Mouse (Mus musculus): ENCODE data around the gene Nup107. TPM values are rescaled to one million over a fixed set of nuclear protein-coding genes. Genes with fewer than 3 reads are reported as not detected.
A peak's percentile ranks its signal among the peaks of the same experiment; 100 is the strongest.

Gene Nup107
- polyA plus RNA-seq, 1 experiment = 134 TPM

DNA sequence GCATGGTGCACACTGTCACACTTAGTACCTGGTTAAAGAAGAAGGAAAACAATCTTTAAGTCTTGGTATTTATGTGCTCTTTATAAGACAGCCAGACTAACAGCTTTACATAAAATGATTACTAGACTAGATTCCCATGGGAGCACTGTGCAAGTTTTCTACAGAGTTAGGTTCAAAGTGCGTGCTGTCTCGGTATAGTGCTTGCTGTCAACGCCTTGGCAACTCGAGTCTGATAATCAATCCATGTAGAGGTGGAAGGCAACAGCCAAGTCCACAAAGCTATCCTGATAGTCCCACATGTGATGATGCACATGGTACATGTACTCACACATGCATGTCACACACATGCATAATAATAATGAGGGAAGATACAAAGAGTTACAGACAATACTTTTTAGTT is 32.1 kb upstream of the Nup107 start:
- no peak overlapping the region for H3K27ac ChIP-seq (ENCODE audit: insufficient read depth, low read length)
- H3K9me3 ChIP-seq (replicated peaks; ENCODE audit: control insufficient read depth, insufficient read depth, low read length, poor library complexity, severe bottlenecking) = no peaks in the 10 kb centered on the region
- H3K4me1 ChIP-seq (ENCODE audit: control insufficient read depth, insufficient read depth, low read length) = peaks cover 1% of the 10 kb centered on the region
- peaks cover 25% of the 10 kb centered on the region for H3K36me3 ChIP-seq (ENCODE audit: control insufficient read depth, insufficient read depth, low read length, poor library complexity, severe bottlenecking)
- H3K9ac ChIP-seq (ENCODE audit: low read depth, poor library complexity, severe bottlenecking) = no peak overlapping the region
- TF ChIP-seq CTCF (IDR thresholded peaks at IDR 0.05; ENCODE audit: low read depth, low read length) (no peak), EP300 (IDR thresholded peaks at IDR 0.05; ENCODE audit: insufficient read depth, low read depth, low read length) (no peak), POLR2A (IDR thresholded peaks at IDR 0.05; ENCODE audit: insufficient read depth, low read length) (no peak)
- H3K4me3 ChIP-seq (ENCODE audit: low read depth, low read length) = no peak overlapping the region
- no peaks in the 10 kb centered on the region for H3K27me3 ChIP-seq (ENCODE audit: control insufficient read depth, insufficient read depth, low read length, poor library complexity, severe bottlenecking)

DNA sequence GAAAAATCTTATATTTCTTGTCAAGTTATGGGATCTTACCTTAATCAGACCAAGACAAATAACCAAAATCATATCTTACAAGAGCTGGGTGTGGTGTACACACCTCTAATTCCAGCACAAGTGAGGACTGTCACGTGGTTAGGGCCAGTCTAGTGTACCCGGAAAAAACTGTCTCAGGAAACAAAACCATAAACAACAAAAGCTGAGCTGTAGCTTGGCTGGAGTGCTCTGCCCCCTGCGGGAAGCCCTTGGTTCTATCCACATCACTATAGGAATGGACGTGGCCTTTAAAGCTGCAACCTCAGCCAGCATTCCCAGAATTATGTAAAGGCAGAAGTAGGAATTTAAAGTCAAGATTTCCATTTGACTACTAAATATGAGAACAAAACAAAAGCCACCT is 31.6 kb upstream of the Nup107 start:
- H3K4me3 ChIP-seq (ENCODE audit: low read depth, low read length) = no peak overlapping the region
- H3K27me3 ChIP-seq (ENCODE audit: control insufficient read depth, insufficient read depth, low read length, poor library complexity, severe bottlenecking) = no peaks in the 10 kb centered on the region
- peaks cover 1% of the 10 kb centered on the region for H3K4me1 ChIP-seq (ENCODE audit: control insufficient read depth, insufficient read depth, low read length)
- H3K9ac ChIP-seq (ENCODE audit: low read depth, poor library complexity, severe bottlenecking) = no peak overlapping the region
- H3K9me3 ChIP-seq (replicated peaks; ENCODE audit: control insufficient read depth, insufficient read depth, low read length, poor library complexity, severe bottlenecking) = no peaks in the 10 kb centered on the region
- H3K36me3 ChIP-seq (ENCODE audit: control insufficient read depth, insufficient read depth, low read length, poor library complexity, severe bottlenecking) = peaks cover 27% of the 10 kb centered on the region
- TF ChIP-seq CTCF (IDR thresholded peaks at IDR 0.05; ENCODE audit: low read depth, low read length) (peak; percentile 22), EP300 (IDR thresholded peaks at IDR 0.05; ENCODE audit: insufficient read depth, low read depth, low read length) (no peak), POLR2A (IDR thresholded peaks at IDR 0.05; ENCODE audit: insufficient read depth, low read length) (no peak)
- no peak overlapping the region for H3K27ac ChIP-seq (ENCODE audit: insufficient read depth, low read length)

DNA sequence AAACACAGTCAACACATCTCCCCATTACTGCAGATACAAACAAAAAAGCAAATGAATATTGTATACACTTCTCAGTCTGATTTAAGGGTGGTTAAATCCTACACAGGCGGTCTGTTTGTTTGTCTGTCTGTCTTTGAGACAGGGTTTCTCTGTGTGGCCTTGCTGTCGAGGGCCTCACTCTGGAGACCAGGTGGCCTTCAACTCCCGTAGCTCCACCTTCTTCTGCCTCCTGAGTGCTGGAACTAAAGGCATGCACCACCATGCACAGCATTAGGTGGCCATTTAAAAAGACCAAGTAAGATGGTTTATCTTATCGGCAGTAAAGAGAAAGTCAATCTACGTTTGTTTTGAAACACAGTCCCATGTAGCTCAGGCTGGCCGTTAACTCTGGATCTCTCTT is 30.8 kb upstream of the Nup107 start:
- Histone ChIP-seq H3K27ac (ENCODE audit: insufficient read depth, low read length) (no peak overlapping the region), H3K36me3 (ENCODE audit: control insufficient read depth, insufficient read depth, low read length, poor library complexity, severe bottlenecking) (peaks cover 31% of the 10 kb centered on the region), H3K27me3 (ENCODE audit: control insufficient read depth, insufficient read depth, low read length, poor library complexity, severe bottlenecking) (no peaks in the 10 kb centered on the region), H3K9ac (ENCODE audit: low read depth, poor library complexity, severe bottlenecking) (no peak overlapping the region), H3K4me3 (ENCODE audit: low read depth, low read length) (no peak overlapping the region), H3K4me1 (ENCODE audit: control insufficient read depth, insufficient read depth, low read length) (peaks cover 1% of the 10 kb centered on the region), H3K9me3 (replicated peaks; ENCODE audit: control insufficient read depth, insufficient read depth, low read length, poor library complexity, severe bottlenecking) (no peaks in the 10 kb centered on the region)
- TF ChIP-seq CTCF (IDR thresholded peaks at IDR 0.05; ENCODE audit: low read depth, low read length) = no peak
- no peak for TF ChIP-seq POLR2A (IDR thresholded peaks at IDR 0.05; ENCODE audit: insufficient read depth, low read length)

DNA sequence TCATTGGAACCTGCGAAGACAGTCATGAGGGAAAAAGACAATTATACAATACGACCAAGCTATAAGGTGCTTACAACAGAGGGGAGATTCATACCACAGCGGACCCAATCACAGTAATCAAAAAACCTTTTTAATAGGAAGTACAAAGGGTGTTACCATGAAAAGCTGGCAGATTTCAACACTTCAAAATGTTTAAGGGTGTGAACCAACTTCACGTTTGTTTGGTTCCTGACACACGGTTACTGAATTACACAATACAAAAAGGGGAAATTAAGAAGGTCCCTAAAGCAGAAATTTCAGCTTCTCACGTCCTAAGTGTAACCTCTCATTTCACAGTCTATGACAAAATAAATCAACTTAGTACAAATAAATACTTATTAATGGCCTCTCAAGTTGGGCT is 26.1 kb upstream of the Nup107 start:
- no peak overlapping the region for H3K27ac ChIP-seq (ENCODE audit: insufficient read depth, low read length)
- H3K4me1 ChIP-seq (ENCODE audit: control insufficient read depth, insufficient read depth, low read length) = no peaks in the 10 kb centered on the region
- TF ChIP-seq CTCF (IDR thresholded peaks at IDR 0.05; ENCODE audit: low read depth, low read length) (no peak), EP300 (IDR thresholded peaks at IDR 0.05; ENCODE audit: insufficient read depth, low read depth, low read length) (no peak), POLR2A (IDR thresholded peaks at IDR 0.05; ENCODE audit: insufficient read depth, low read length) (no peak)
- H3K9me3 ChIP-seq (replicated peaks; ENCODE audit: control insufficient read depth, insufficient read depth, low read length, poor library complexity, severe bottlenecking) = no peaks in the 10 kb centered on the region
- H3K27me3 ChIP-seq (ENCODE audit: control insufficient read depth, insufficient read depth, low read length, poor library complexity, severe bottlenecking) = no peaks in the 10 kb centered on the region
- H3K36me3 ChIP-seq (ENCODE audit: control insufficient read depth, insufficient read depth, low read length, poor library complexity, severe bottlenecking) = peaks cover 59% of the 10 kb centered on the region
- no peak overlapping the region for H3K9ac ChIP-seq (ENCODE audit: low read depth, poor library complexity, severe bottlenecking)
- H3K4me3 ChIP-seq (ENCODE audit: low read depth, low read length) = no peak overlapping the region

DNA sequence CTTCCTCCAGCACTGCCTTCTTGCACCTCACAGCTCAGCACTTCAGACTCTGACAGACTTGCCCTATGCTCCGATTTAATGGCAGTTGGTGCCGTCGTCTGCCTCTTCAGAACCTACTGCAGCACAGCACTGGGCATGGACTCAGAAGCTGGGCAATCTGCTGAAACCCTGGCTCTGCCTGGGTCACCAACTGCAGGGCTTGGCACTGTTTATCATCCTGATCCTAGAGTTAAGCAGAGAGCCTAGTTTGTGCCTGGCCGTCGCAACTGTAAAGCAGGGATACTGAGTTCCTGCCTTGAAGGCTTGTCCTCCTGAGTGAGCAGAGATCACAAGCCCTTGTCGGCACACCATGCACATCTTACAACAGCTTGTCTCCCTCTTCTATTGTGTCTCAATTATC is 24.2 kb upstream of the Nup107 start:
- Histone ChIP-seq H3K36me3 (ENCODE audit: control insufficient read depth, insufficient read depth, low read length, poor library complexity, severe bottlenecking) (peaks cover 55% of the 10 kb centered on the region), H3K9me3 (replicated peaks; ENCODE audit: control insufficient read depth, insufficient read depth, low read length, poor library complexity, severe bottlenecking) (no peaks in the 10 kb centered on the region), H3K27ac (ENCODE audit: insufficient read depth, low read length) (no peak overlapping the region), H3K27me3 (ENCODE audit: control insufficient read depth, insufficient read depth, low read length, poor library complexity, severe bottlenecking) (no peaks in the 10 kb centered on the region), H3K4me3 (ENCODE audit: low read depth, low read length) (no peak overlapping the region), H3K4me1 (ENCODE audit: control insufficient read depth, insufficient read depth, low read length) (peaks cover 3% of the 10 kb centered on the region), H3K9ac (ENCODE audit: low read depth, poor library complexity, severe bottlenecking) (no peak overlapping the region)
- TF ChIP-seq EP300 (IDR thresholded peaks at IDR 0.05; ENCODE audit: insufficient read depth, low read depth, low read length) = no peak

DNA sequence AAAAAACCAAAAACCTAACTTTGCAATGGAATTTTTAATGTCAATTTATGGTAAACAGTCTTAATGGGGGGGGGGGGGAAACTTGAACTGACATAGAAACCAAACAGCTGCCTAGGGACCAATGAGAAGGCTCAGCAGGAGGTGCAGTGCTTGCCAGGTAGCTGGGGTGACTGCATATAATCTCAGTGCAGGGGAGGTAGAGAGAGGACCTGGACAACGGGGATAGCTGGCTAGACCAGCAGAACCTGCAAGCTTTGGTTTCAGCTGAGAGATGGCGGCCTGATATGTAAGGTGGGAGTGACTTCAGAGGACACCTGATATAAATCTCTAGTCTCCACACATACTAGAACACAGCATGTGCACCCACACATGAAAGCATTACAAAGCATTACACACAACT is 20.0 kb upstream of the Nup107 start:
- peaks cover 32% of the 10 kb centered on the region for H3K36me3 ChIP-seq (ENCODE audit: control insufficient read depth, insufficient read depth, low read length, poor library complexity, severe bottlenecking)
- H3K27me3 ChIP-seq (ENCODE audit: control insufficient read depth, insufficient read depth, low read length, poor library complexity, severe bottlenecking) = no peaks in the 10 kb centered on the region
- no peak overlapping the region for H3K27ac ChIP-seq (ENCODE audit: insufficient read depth, low read length)
- no peak overlapping the region for H3K4me3 ChIP-seq (ENCODE audit: low read depth, low read length)
- H3K9me3 ChIP-seq (replicated peaks; ENCODE audit: control insufficient read depth, insufficient read depth, low read length, poor library complexity, severe bottlenecking) = no peaks in the 10 kb centered on the region
- peaks cover 6% of the 10 kb centered on the region for H3K4me1 ChIP-seq (ENCODE audit: control insufficient read depth, insufficient read depth, low read length)
- no peak overlapping the region for H3K9ac ChIP-seq (ENCODE audit: low read depth, poor library complexity, severe bottlenecking)
- TF ChIP-seq EP300 (IDR thresholded peaks at IDR 0.05; ENCODE audit: insufficient read depth, low read depth, low read length) (no peak), CTCF (IDR thresholded peaks at IDR 0.05; ENCODE audit: low read depth, low read length) (no peak), POLR2A (IDR thresholded peaks at IDR 0.05; ENCODE audit: insufficient read depth, low read length) (no peak)
